Mouse (Mus musculus): ENCODE results near the gene Dctd.

DNA sequence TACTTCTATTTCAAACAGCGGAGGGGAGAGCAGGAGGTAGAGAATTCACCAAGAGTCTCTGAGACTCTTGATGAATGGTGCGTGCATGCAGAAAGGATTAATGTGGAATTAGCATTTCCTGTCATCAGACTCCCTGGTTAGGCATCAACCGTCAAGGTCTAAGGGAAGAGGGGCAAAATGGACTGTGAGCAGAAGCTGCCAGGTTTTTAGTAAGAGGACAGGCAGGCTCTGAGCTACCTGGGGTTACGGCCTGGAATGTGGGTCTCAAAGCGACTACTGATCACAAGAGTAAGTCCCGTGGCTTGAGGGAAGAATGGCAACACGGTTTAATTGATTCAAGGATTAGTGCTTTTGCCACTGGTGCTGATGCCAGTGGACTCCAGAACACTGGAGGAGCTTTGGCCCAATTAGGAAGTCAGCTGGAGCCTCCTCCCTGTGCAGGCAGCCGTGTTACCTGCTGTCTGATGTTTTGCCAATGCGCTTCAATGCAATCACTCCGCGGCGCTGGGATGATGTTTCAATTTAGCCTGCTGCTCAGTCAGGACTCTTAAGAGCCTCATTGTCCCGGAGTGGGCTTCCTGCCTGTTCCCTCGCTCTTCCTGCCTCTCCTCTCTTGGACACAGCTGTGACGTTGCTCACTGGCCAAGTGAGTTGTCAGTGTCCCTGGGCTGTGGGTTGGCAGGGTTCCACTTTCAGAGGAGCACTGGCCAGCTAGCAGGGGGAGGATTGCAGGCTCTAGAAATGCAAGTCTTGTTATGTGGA lies 54.6 kb downstream of the Dctd start:
- TF ChIP-seq CTCF (IDR thresholded peaks at IDR 0.05; ENCODE audit: low read depth, low read length) (no peak), POLR2A (IDR thresholded peaks at IDR 0.05; ENCODE audit: borderline replicate concordance, low read depth, low read length) (no peak)

Data from bone marrow macrophage, adult 2 months (primary cell).